Mouse (Mus musculus) erythroblast, embryonic 14.5 days (primary cell): ENCODE measurements at regions not wholly inside any gene's neighbourhood (a gene's known extent, or its start where the extent isn't known, plus 50 kb on each side); places are given as distances from the start of the nearest gene placed in this dataset.

Experiments used
- H3K27me3 ChIP-seq: 2 replicates; pipeline ENCODE4 v1.6.1; 2012; ENCODE audit warnings: inconsistent platforms; ENCODE audit not compliant: control insufficient read depth
- H3K36me3 ChIP-seq: 2 replicates; pipeline ENCODE4 v1.6.1; 2012; ENCODE audit warnings: mild to moderate bottlenecking, inconsistent platforms; ENCODE audit not compliant: control insufficient read depth
- H3K4me1 ChIP-seq: 2 replicates; pipeline ENCODE4 v1.6.1; 2012; ENCODE audit warnings: inconsistent platforms; ENCODE audit not compliant: control insufficient read depth
- H3K4me3 ChIP-seq: replicated peaks from 2 replicates; pipeline ENCODE3; 2012; ENCODE audit warnings: moderate library complexity, mild to moderate bottlenecking, inconsistent platforms
- H3K9me3 ChIP-seq: 2 replicates; pipeline ENCODE4 v1.6.1; 2012; ENCODE audit warnings: low read length, inconsistent platforms, mixed read lengths; ENCODE audit not compliant: control insufficient read depth
- GATA1 ChIP-seq: IDR thresholded peaks from 2 replicates; pipeline ENCODE4 v1.6.1; 2012; ENCODE audit warnings: low read length, inconsistent platforms, mixed read lengths
- TAL1 ChIP-seq: IDR thresholded peaks from 3 replicates; pipeline ENCODE4 v1.6.1; 2012; ENCODE audit warnings: low read length, inconsistent platforms, mixed read lengths

DNA sequence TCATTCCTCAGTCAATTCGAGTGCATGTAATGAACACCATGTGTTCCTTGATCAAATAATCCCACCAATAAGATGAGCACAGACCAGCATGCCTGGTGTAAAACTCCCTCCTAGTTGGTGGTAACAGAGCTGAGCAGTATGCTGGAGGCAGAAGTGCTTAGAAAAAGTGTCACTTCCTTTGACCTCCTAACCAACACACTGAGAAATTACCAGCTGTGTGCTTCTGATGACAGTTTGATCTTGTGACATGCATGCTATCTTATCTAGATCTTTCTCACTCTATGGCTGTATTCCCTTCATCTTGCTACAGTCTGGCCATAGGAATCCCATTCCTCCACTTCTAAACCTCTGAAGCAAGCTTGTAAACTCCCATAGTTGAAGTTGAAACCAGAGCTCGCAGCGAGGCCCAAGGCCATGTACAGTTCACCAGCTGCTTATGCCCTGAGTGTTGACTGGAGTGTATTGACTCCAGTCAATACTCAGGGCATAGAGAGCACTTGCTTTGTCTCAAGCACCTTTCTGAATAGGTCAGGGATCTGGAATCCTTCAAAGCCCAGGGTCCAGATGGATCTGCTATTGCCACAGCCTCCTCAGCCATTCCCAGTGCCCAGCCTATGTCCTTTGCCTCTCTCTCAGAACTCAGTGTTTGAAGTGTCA is 286.5 kb upstream of the 1700056E22Rik start:
- H3K9me3 ChIP-seq, result peaks cover 2% of the 10 kb centered on the region; the same call in 1 of the 2 replicates
- TF ChIP-seq GATA1 (no peak), TAL1 (no peak)
- no peaks in the 10 kb centered on the region for H3K4me1 ChIP-seq
- no peaks in the 10 kb centered on the region for H3K36me3 ChIP-seq
- no peak overlapping the region for H3K4me3 ChIP-seq
- no peaks in the 10 kb centered on the region for H3K27me3 ChIP-seq

DNA sequence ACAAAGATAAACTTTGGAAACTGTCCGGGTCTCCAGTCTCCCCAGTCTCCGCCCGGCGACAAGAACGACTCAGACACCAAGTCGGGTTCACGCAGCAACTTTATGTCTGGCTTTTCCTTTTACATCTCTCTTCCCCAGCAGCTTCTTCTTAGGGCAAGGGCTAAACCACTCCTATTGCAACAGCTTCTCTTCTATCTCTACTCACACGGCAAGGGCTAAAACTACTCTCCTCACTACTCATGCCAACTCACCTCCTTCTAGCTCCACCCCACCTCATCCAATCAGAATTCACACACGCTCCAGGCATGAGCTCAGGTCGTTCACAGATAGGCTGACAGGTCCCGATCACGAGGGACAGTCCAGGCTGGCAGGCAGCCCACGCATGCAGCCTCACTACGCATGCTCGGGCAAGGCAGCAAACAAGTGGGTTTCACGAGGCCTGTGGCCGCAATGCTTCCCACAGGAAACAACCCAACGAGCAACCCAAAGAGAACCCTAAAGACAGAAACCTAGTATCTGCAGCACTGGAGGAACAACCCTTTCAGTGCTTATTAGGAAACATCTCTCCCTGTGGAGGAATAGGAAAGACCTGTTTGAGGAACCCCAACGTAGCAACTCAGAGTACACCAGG is 276.2 kb upstream of the 1700056E22Rik start:
- H3K4me1 ChIP-seq, result no peaks in the 10 kb centered on the region
- H3K27me3 ChIP-seq, result no peaks in the 10 kb centered on the region
- H3K9me3 ChIP-seq, result peaks cover 11% of the 10 kb centered on the region; the same call in 1 of the 2 replicates
- TF ChIP-seq TAL1, result no peak
- no peaks in the 10 kb centered on the region for H3K36me3 ChIP-seq
- H3K4me3 ChIP-seq, result no peak overlapping the region

DNA sequence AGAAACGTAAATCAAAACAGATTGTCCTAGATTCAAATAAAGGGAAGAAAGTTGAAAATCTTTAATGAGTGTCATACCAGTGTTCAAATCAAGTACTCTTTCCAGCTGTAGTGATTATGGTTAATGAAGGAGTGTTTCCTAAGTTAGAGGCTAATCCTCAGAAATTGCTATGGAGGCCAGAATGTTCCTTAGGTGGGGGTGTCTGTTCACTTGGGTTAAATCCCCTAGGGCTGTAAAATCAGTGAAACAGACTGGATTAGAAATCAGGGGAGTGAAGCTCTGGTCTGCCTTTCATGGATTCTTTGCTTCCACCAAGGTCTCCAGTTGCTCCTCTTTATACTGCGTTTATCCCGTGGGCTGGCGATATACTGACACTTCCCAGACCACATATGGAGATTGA is 270.7 kb upstream of the 1700056E22Rik start:
- Histone ChIP-seq H3K9me3 (no peaks in the 10 kb centered on the region), H3K36me3 (no peaks in the 10 kb centered on the region), H3K27me3 (no peaks in the 10 kb centered on the region), H3K4me3 (no peak overlapping the region), H3K4me1 (no peaks in the 10 kb centered on the region)
- no peak for TF ChIP-seq GATA1

DNA sequence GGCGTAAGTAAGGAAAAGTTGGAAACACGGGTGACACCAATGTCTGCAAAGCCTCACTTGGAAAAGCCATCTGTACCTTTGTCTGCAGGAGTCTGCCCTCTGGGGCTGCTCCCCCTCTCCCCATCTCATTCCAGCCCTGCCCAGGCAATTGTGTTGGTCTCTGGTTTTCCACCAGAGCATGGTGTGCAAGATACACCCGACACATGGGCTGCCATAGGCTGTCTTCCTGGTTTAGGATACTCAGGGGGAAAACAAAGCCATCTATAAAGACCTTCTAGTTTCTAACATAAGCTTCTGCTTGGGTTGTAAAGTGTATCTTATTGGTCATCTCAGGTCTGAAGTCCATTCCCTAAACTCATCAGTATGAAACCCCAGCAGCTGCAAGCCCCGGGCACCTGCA is 270.1 kb upstream of the 1700056E22Rik start:
- no peaks in the 10 kb centered on the region for H3K9me3 ChIP-seq
- TF ChIP-seq GATA1 (no peak), TAL1 (no peak)

DNA sequence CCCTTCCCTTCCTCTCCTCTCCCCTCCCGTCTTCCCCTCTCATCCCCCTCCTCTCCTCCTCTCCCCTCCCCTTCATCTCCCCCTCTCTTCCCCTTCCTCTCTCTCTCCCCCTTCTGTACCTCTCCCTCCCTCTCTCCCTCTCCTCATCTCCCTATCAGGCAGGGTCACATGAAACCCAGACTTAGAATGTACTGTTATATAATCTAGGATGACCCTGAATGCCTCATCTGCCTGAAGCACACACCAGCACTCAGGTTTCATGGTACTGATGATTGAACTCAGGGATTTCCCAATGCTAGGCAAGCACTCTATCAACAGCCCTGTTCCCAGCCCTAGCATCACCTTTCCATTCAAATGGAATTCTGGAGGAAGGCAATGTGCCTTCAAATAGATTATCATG is 264.6 kb upstream of the 1700056E22Rik start:
- H3K9me3 ChIP-seq, result no peaks in the 10 kb centered on the region; the same call in 1 of the 2 replicates
- no peaks in the 10 kb centered on the region for H3K4me1 ChIP-seq
- H3K4me3 ChIP-seq, result no peak overlapping the region
- no peaks in the 10 kb centered on the region for H3K36me3 ChIP-seq
- H3K27me3 ChIP-seq, result no peaks in the 10 kb centered on the region
- TF ChIP-seq GATA1 (no peak), TAL1 (no peak)

More for the DNA sequence above, 270.1 kb upstream of the 1700056E22Rik start:
- H3K4me1 ChIP-seq, result no peaks in the 10 kb centered on the region
- no peaks in the 10 kb centered on the region for H3K36me3 ChIP-seq
- H3K4me3 ChIP-seq, result no peak overlapping the region
- no peaks in the 10 kb centered on the region for H3K27me3 ChIP-seq

DNA sequence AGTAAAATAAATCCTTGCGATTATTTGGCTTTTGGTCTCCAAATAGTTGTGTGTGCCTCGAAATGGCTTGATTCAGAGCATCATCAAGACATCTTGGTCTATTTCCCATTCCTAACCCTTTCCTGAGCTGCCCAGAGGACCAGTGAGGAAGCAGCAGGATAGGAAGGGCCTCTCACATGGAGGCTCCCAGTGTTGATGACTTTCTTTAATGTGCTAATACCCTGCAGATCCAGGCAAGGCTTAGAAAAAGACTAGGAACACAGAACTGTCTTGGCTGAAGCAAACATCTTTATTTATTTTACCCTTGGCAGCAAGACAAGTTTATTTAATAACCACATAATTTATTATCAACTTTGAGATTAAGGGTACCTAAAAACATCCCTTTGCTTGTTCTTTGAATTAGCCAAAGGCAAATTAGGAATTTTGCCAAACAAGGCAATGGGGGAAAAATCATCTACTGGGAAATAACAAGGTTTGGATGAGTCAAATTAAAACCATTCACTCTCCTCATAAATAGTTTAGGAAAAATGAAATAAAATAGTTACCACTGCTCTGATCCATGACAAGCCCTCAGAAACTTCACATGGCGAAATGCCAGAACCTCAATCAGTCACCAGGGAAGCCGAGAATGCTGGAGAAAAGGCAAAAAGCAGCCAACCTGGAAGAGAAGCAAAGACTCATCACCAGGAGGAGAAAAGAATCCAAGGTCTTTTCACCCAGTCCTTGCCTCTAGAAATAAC is 263.1 kb upstream of the 1700056E22Rik start:
- H3K27me3 ChIP-seq, result no peaks in the 10 kb centered on the region
- TF ChIP-seq GATA1 (no peak), TAL1 (no peak)
- no peaks in the 10 kb centered on the region for H3K4me1 ChIP-seq
- no peak overlapping the region for H3K4me3 ChIP-seq
- no peaks in the 10 kb centered on the region; the same call in 1 of the 2 replicates for H3K9me3 ChIP-seq
- no peaks in the 10 kb centered on the region for H3K36me3 ChIP-seq

DNA sequence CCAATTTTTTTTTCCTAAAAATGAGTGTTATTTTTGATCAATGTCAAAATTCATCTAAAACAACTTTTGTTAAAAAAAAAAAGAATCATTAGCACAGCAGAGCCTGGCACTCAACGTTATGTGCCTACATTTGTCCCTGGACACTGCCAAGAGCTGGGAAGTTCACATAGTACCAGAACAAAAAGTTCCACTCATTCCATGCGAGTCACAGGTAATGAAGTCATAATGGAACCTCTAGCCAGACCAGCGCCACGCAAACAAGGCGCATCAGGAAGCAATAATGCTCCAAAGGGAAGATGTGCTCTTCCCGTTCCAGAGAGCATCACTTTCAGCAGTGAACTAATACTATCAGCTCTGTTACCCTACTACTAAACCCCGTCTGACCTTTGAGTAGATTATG is 257.0 kb upstream of the 1700056E22Rik start:
- no peaks in the 10 kb centered on the region; the same call in 1 of the 2 replicates for H3K9me3 ChIP-seq
- no peaks in the 10 kb centered on the region for H3K27me3 ChIP-seq
- H3K4me3 ChIP-seq, result no peak overlapping the region
- no peaks in the 10 kb centered on the region for H3K36me3 ChIP-seq
- no peaks in the 10 kb centered on the region for H3K4me1 ChIP-seq
- no peak for TF ChIP-seq TAL1
- no peak for TF ChIP-seq GATA1

DNA sequence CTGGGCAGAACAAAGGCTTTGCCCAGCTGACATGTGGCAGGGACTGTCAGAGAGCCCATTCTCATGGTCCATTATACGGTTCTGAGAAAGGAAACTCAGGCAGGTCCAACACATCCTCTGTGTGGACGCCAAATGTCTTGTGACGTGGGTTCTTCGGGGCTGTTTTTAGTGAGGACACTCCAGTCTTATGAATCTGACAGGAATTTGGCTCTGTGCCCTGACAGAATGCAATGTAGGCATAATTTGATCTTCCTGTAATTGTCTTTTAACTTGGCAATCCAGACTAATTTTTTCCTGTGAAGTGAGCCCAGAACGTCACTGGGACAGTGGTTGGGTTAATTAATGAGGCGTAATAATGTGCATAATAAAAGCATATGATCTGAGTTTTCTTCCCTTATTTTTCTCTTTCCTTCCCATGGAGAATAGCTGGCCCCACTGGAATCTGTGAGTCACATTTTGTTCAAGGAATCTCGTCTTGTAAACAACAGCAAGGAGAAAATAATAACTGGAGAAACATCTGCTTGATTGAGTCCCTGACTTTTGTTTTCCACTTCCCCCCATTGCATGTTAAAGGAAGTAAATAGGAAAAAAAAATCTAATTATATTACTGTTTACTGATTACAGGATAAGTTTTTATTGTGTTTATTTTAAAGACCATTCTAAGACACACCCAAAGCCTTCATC is 255.8 kb upstream of the 1700056E22Rik start:
- Histone ChIP-seq H3K36me3 (no peaks in the 10 kb centered on the region), H3K27me3 (no peaks in the 10 kb centered on the region), H3K4me1 (no peaks in the 10 kb centered on the region), H3K9me3 (no peaks in the 10 kb centered on the region), H3K4me3 (no peak overlapping the region)
- no peak for TF ChIP-seq TAL1
- TF ChIP-seq GATA1, result no peak

DNA sequence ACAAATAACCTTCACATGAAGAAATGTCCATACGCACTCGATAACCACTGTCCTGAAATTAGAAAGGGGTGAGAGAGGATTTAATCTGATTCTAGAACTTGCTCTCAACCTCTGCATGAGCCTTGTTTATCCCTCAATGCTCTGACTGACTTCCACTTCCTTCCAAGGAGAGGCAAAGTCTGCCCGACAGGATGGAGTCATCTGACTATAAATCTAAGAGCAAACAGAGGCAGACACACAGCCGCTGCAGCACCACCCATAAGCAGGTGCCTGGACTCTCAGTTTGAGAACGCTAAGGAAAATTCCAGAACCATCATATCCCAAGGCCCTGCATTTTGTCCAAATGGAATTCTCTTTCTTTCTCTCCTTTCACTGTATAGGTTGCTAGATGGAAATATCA is 247.7 kb upstream of the 1700056E22Rik start:
- Histone ChIP-seq H3K9me3 (no peaks in the 10 kb centered on the region), H3K27me3 (no peaks in the 10 kb centered on the region), H3K4me3 (no peak overlapping the region), H3K36me3 (no peaks in the 10 kb centered on the region), H3K4me1 (no peaks in the 10 kb centered on the region)
- TF ChIP-seq TAL1 (no peak), GATA1 (no peak)
